Mouse (Mus musculus) urinary bladder, postnatal 10 days (tissue): Measurements from ENCODE around the gene Ttc1.

Experiments used
- DNase-seq: peaks from one replicate; pipeline ENCODE4 v3.0.0; 2022; ENCODE audit warnings: low spot score

The Ttc1 gene

GRCm38 (mm10) chr11:43703552-43703951 lies 44.3 kb downstream of the Ttc1 start:
- DNase-seq: no peak

GRCm38 (mm10) chr11:43700291-43700690 lies 47.5 kb downstream of the Ttc1 start:
- no peak for DNase-seq

GRCm38 (mm10) chr11:43698621-43699020 lies 49.2 kb downstream of the Ttc1 start:
- no peak for DNase-seq

GRCm38 (mm10) chr11:43696623-43697022 lies 51.2 kb downstream of the Ttc1 start:
- no peak for DNase-seq

GRCm38 (mm10) chr11:43688850-43689249 lies 59.0 kb downstream of the Ttc1 start:
- no peak for DNase-seq

- DNase-seq: peak; percentile 14
Measured at GRCm38 (mm10) chr11:43682415-43683217, 65.2 kb downstream of the Ttc1 start.

- DNase-seq: peak; percentile 98
Measured at GRCm38 (mm10) chr11:43681472-43682414, 66.1 kb downstream of the Ttc1 start, which contains the start of gene Pwwp2a. Pwwp2a (plus strand) TSS chr11:43681998.
